Mouse (Mus musculus) erythroblast, adult 5-6 weeks (primary cell): Measurements from ENCODE around the gene Dock9. TPM values are rescaled to one million over a fixed set of nuclear protein-coding genes. Genes with fewer than 3 reads are reported as not detected.
"Not testable (repeated sequence)": the region's sequence is repeated elsewhere in the genome, so short reads cannot be mapped to it uniquely, and the experiment has no call there.

Experiments used
- ATAC-seq: replicated peaks from 2 replicates; pipeline ENCODE4 v1.8.0; 2016; ENCODE audit warnings: moderate number of reproducible peaks, mild to moderate bottlenecking, moderate TSS enrichment, inconsistent platforms; ENCODE audit not compliant: poor library complexity, low FRiP score, severe bottlenecking
- total RNA-seq, 2 experiments: library from RNA; stranded (forward) in 1 of 2; stranded (reverse) in 1 of 2; fragments of 150-400 nt in 1 of 2; fragments of 200-764, 138-1000 nt in 1 of 2; gene quantifications; 2 replicates each; pipeline versions ENCODE4 v1.2.3 to v1.2.4; 2015 to 2017; ENCODE audit warnings: low replicate concordance in 2 of 2

The Dock9 gene
- total RNA-seq, 2 experiments from 2014 or later, result 0.19 to 1.1 TPM

DNA sequence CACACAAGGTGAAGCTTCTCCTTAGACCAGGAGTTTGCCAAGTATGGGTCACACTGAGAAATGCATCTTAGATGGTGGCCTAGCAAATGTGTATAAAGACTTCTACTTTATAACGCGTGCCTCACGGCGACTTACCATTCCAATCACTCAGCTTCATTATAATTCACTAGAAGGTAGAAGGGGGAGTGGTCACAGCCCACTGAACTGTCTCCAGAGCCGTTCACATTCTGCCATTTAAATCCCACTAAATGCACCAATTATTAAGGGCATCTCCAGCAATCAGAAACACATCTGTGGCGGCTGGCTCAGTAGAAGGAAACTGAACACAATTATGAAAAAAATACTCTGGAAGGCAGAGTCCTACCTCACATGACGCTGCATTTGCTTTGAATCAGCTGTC is 50.3 kb downstream of the Dock9 start:
- ATAC-seq, result no peak

DNA sequence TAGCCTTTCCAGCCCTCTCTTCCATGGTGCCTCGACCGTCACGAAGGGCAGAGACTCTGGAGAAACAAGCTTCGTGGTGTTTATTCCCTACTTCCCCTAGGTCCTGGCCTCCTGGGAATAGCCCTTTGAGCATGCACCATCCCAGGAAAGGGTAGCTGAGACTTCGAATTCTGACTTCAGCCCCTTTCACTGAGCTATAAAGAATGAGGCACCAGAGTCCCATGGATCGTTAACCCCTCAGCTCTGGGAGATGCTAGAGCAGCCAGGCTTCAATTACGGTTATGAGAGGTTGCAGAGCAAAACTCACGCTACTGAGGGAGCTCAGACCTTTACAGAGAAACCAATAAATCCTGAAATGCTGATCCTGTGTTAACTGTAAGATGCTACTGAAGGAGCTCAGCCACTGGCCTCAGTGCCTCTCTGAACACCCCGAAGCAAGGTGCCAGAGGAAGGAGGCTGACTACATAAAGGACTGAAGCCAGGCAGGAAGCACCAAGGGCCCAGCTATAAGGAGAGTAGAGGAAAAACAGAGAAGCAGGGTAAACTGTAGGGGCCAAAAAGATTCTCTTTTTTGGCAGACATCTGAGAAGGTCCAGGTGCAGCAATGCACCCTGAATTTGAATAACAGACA is 53.7 kb downstream of the Dock9 start:
- no peak for ATAC-seq

DNA sequence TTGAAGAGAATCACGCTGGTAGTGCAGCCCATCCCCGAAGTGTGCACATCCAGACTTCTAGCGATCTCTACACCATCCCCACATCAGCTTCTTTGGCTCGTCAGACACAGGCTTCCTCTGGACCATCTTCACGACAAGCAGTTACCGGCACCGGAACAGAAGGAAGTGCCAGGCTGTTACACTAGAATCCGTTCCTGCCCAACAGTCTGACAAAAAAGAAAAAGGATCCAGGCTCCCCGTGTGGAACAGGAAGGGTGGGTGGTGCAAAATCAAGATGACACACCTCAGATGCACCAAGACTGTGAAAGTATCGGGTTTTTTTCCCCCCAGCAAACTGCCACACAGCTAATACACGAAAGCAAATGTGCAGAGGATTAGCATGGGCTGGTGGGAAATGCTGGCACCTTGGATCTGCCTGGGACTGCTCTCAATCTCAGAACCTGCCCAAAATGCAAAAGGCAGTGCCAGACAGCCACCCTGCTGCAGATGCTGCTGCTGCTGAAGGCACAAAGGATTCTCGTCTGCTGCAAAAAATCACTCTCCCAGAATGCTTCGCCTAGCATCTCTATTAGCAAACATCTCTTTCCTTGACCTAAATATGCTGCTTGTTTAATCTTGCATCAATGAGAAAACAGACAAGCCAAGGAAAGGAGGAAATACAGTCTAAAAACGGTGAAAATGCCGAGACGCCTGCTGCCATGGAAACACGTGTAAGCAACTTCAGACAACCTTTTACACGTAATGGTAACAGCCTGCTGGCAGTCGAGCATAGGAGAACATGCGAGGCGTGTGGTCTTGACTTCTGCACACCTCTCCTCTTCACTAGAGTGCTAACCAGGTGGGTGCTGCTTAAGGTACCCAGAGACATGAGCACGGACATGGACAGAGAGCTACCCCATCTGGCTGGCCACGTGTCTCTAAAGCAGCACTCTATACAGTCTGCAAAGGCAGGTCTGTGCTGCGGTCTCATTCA is 58.9 kb downstream of the Dock9 start:
- no peak for ATAC-seq

DNA sequence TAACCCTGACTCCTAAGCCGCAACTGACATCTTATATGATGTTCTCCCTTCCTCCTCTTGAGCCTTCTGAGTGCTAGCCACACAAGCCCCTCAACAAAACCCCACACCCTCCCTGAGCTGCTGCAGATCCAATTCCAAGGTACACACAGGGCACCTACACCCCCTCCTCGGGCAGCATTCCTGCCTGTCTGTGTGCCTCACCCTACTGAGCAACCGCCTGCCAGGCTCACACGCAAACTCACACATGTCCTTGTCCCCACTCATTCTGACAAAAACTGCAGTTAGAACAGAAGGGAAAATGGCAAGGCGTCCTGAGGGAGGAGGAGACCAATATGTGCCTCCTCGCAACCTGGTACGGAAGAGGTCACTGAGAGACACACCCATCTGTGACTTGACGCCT is 60.4 kb downstream of the Dock9 start:
- no peak for ATAC-seq

DNA sequence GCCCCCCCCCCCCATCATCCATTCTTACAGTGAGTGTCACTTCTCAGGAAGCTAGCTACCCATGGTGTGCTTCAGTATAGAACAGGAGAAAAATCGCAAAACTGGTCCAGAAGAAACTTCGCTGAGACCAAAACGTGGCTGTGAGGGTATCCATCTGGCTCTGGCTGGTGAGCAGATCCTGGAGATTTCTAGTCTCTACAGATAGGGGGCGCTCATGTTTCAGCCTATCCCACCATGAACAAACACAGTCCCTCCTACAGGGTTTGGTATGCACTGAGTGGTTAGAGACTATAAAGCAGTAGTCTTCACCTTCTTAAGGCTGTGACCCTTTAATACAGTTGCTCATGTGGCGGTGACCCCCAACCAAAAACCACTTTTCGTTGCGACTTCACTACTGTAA is 62.0 kb downstream of the Dock9 start:
- no peak for ATAC-seq

DNA sequence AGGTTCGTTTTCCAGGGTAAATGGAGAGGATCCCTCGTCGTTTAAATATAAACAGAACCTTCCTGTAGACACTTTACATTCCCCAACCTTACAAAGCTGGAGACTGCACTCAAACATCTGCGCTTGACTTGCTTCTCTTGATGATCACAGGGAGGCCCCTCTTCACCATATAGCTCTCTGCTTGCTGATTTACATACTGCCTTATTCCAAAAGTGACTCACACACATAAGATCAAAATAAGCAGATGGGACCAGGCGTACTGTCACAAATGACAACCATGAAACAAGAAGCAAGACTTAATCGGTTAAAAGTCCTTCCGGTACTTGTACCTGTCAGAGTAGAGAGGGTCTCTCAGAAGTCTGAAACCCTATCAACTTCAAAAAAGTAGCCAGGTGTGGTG is 63.4 kb downstream of the Dock9 start:
- ATAC-seq, result no peak

DNA sequence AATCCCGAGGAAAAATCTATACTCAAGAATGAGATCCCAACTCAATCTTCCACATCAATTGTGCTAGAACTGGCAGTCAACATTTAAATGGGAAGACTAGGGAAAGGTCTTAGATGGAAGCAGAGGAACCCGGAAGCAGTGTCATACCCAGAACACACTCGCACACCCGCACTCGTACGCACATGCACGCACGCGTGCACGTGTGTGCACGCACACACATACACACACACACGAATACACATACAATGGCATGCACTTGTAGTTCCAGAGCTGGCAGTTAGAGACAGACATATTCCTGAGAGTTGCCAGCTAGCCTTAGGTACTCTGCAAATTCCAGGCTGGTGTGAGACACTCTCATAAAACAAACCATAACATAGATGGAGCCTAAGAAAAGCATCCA is 63.9 kb downstream of the Dock9 start:
- no peak for ATAC-seq

DNA sequence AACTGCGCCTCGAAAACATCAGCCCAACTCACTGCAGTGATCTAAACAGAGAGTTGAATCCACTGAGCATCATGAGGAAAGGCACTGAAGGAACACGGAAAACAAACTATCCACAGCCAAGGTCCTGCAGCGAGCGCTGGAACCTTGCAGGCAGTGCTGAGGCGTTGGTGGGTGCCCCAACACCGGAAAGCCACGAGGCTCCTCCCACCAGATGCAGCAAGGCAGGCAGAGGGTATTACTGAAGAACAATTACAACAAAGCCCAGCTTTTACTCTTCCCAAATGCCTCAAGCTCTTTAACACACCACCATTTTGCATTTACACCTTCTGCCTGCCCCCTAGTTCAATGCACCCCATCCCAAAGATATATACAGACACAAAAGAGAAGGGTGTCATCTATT is 65.4 kb downstream of the Dock9 start:
- ATAC-seq, result no peak

DNA sequence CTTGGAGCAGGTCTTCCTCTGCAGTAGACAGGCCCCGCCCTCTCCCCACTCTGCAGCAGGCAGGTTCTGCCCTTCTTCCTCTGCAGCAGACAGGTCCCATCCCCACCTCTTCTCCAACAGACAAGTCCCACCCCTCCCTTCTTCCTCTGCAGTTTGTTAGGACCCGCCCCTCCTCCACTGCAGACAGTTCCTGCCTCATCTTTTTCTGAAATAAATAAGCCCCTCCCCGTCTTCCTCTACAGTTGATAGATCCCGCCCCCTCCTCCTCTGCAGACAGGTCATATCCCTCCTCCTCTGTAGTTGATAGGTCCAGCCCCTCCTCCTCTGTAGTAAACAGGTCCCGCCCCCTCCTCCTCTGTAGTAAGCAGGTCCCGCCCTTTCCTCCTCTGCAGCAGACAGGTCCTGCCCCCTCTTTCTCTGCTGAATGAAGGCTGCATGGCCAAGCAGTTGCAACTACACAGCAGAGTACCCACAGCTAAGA is 65.9 kb downstream of the Dock9 start:
- peak; percentile 46; the same call in 1 of the 2 replicates for ATAC-seq

DNA sequence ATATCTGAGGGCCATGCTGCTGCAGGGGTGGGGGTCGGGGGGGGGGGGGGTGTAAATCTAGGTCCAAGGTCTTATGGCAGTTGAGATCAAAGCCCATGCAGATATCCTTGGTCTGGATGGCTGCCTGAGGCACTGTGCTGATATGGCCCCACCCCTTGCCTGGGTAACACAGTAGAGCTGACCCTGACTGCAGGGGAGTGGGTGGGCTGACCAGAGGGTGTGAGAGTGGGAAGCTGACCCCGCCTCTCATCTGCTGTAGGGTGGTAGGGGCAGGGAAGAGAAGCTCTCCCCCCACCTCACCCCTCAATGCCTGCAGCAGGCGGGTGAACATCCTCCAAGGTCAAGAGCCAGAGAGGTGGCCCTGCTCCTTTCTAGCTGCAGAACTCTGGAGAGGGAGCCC is 66.7 kb downstream of the Dock9 start:
- no peak for ATAC-seq

DNA sequence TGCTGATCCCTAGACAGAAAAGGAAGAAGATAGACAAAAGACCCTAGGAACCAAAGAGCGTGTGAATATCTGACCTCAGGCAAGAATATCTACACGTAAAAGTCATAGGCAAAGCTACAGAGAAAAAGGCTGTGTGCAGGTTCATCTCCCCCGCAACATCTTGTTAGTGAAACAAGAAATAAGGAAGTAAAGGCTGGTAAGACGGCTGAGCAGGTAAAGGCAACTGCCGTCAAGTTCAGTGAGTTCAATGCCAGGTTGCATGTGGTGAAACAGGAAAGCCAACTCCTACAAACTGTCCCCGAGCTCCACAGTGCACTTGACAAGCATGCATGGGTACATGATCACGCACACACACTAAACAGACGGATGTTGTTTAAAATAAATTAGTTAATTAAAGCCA is 69.6 kb downstream of the Dock9 start:
- ATAC-seq, result no peak

DNA sequence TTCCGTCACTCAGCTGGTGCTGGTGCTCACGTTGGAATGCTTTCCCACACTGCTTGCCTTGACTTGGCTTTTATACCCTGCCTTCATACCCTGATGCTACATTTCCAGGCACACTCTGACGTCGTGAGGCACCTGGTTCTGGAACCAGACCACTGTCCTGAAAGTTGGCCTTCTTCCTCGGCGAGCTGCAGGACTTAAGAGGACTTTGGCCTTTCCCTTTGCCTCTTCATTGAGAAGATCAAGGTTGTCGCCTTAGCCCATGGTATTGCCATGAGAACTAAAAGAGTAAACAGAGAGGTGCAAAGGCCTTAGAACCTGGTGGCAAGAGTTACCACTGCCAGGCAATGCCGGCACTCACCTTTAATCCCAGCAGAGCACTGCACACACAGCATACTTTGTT is 73.1 kb downstream of the Dock9 start:
- no peak for ATAC-seq

DNA sequence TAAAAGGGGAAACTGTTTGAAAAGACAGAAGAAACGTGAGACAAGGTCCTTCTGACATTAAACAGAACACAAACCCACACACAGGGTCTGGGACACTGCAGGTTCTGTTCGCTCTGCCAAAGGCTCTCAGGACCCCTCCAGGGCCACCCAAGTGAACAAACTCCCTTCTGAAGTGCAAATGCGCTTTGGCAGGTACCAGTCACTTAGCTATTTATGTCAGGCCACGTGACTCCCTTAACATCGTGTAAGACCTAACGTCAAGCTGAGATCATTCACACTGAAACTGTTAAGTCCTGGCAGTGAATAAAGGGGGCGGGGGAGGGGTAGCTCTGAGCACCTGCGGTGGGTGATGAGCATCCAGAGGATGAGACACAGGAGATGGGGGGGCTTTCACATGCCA is 74.9 kb downstream of the Dock9 start:
- ATAC-seq, result no peak

DNA sequence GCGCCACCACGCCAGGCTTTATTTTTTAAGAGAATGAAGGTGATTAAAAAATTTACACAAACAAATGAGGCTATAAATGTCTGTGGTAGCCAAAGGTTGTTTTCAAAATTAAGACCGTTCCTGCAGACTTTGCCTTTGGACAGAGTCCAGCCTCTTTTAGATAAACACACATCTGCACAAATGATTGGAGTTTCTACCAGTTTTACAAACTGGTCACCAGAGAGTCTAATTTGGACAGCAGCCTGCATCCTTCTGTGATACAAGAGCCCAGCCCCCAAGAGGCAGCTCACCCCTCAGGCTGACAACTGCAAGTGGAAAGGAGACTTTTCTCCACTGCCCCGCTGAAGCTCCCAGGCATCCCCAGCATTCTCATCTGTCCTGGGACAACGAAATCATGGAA is 76.2 kb downstream of the Dock9 start:
- ATAC-seq, result no peak

DNA sequence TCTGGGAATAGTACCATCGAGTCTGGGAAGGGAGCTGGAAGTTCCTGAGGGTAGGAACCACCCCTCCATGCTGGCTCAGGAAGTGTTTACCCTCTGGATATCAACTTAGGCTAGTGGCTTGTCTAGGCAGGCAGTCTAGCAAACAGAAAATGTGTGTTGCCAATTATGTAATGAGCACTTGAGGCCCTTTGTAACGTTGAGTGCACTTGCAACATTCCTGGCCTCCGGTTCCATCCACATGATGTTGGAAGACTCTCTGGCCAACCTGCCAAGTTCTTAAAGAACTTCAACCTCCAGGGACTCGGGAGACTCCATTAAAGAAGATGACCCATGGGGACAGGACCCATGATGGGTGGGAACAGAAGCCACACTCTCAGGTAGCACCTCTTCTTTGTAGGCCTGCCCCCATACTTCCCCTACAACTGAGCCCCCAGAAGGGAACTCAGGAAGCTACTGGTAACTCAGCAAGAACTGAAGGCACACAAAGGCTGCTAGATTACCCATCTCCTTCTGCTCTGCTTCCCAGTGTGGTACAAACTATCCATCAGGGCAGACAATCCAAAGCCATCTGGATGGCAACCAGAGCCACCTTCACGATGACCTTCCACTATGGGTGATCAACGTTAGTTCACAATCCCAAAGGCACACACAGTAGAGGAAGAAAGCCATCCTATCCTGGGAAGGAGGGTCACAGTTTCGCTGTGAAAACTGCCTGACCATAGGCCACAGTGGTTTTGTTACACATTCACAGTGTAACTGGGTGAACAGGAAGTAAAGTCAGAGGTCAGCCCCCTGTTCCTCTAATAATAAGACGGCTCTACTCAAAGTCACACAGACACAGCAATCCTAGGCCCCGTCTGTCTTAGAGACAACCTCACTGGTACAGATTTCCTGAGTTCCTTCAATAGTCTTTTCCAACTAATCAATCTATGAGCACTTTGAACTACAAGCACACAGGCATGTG is 77.7 kb downstream of the Dock9 start:
- no peak for ATAC-seq

DNA sequence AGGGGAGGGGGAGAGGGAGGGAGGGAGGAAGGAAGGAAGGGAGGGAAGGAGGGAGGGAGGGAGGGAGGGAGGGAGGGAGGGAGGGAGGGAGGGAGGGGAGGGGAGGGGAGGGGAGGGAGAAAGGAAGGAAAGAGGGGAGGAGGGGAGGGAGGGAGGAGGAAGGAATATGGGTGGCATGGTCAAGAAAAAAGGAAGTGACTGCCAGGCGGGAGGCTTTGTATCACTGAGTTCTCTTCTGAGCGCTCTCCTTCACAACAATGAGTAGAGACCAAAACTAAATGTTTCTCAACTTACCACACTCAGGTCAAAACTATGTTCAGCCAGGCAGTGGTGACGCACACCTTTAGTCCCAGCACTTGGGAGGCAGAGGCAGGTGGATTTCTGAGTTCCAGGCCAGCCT is 82.8 kb downstream of the Dock9 start:
- not testable (repeated sequence) for ATAC-seq

DNA sequence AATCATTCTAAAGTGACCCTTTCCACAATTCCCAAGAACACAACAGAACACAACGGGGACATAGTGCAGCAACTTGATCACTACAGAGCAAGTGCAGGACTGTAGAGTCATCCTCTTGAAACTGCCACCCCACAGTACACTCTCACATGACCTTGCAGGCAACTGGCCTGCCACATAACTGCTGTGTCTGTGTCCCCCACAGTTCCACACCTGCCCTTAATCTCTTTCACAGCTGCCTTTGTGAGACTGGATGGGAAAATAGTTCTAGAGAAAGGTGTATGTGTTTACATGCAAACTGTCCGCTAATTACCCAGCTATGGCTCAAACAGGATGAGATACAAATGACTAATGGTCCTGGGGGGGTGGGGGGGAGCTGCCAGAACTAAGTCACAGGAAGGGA is 83.4 kb downstream of the Dock9 start:
- no peak for ATAC-seq

DNA sequence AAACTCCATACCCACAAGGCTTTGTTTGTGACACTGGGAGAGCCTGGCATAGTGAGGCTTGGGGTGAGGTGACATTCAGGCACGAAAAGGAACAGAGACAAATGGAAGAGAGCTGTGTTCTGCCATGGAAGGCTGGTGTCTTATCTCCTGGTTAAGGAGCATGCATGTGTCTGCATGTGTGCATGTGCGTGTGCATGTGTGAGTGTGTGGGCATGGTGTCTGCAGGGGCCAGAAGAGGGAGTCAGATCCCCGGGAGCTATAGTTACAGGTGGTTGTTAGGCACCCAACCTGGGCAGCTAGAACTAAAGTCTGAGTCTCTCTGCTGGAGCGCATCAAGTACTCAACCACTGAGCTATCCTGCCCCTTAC is 83.8 kb downstream of the Dock9 start:
- no peak for ATAC-seq

DNA sequence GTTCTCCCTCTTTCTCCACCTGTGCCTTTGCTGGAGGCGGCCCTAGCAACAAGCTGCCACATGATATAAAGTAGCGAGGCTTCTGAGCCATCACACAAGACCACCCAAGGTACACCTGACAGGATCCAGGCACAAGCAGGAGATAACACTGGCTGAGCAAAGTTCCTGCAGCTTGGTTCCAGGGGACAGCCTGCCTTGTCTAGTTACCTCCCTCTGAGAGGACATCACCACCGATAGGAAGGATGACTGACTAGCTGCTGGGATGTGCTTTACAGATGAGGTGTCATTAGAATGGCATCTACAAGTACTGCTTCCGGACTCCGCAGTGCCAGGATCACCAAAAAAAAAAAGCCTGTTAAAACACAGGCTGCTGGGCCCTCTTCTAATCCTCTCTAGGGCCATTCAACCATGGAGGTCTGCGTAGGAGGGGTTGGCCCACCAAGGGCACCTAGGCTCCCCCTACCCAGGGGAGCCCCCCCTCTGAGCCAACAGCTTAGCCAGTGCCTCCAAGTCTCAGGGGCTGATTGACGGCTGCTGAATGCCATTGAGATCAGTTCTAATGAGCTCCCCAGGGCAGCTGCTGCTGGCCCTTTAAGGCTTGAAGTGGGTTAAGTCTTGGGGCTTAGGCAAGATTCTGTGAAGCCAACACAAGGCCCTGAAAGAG is 84.3 kb downstream of the Dock9 start:
- ATAC-seq, result no peak
